Mouse (Mus musculus): ENCODE results near the gene Cnot8. TPM values are rescaled to one million over a fixed set of nuclear protein-coding genes. Genes with fewer than 3 reads are reported as not detected.
"Not testable (repeated sequence)": the region's sequence is repeated elsewhere in the genome, so short reads cannot be mapped to it uniquely, and the experiment has no call there.

Gene Cnot8
- polyA plus RNA-seq, 1 experiment from 2014 or later: 103 TPM

GRCm38 (mm10) chr11:58095561-58095960 is 8.4 kb upstream of the Cnot8 start:
- no peak overlapping the region for H3K4me2 ChIP-seq (replicated peaks)
- peaks cover 8% of the 10 kb centered on the region; the same call in 1 of the 2 replicates for H3K4me1 ChIP-seq
- no peaks in the 10 kb centered on the region for H3K9me3 ChIP-seq
- no peaks in the 10 kb centered on the region for H3K36me3 ChIP-seq
- H3K27me3 ChIP-seq: peaks cover 22% of the 10 kb centered on the region
- no peak overlapping the region for H3K4me3 ChIP-seq
- no peak overlapping the region for H3K9ac ChIP-seq
- no peak overlapping the region for H3K27ac ChIP-seq
- ATAC-seq (ENCODE audit: insufficient number of reproducible peaks, insufficient read depth, low FRiP score, low TSS enrichment): no peak
- 92% methylated on average over 1 of the region's 1 CpGs for WGBS

DNA sequence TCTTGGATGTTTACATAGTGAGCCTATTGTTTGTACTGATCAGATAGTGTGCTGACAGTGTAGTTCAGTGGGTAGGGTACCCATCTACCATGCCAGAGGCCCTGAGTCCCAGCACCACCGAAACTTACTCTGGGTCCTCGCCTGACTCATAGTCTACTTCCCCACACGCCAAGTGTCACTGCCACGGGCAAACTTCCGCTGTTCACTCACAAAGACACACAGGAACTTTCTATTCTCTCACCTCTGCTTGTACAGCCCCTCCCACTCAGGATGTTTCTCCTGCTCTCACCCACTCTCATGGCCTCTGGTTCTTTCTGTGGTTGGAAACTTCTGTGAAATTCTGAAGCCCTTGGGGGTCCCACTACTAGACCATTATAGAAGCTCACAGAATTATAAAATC is 7.8 kb upstream of the Cnot8 start:
- peaks cover 22% of the 10 kb centered on the region for H3K27me3 ChIP-seq
- H3K4me1 ChIP-seq: peaks cover 8% of the 10 kb centered on the region; the same call in 1 of the 2 replicates
- H3K4me3 ChIP-seq: no peak overlapping the region
- H3K27ac ChIP-seq: no peak overlapping the region
- H3K9me3 ChIP-seq: no peaks in the 10 kb centered on the region
- no peak overlapping the region for H3K4me2 ChIP-seq (replicated peaks)
- H3K36me3 ChIP-seq: no peaks in the 10 kb centered on the region
- WGBS: 84% methylated on average over 5 of the region's 5 CpGs
- no peak for ATAC-seq (ENCODE audit: insufficient number of reproducible peaks, insufficient read depth, low FRiP score, low TSS enrichment)
- H3K9ac ChIP-seq: no peak overlapping the region

DNA sequence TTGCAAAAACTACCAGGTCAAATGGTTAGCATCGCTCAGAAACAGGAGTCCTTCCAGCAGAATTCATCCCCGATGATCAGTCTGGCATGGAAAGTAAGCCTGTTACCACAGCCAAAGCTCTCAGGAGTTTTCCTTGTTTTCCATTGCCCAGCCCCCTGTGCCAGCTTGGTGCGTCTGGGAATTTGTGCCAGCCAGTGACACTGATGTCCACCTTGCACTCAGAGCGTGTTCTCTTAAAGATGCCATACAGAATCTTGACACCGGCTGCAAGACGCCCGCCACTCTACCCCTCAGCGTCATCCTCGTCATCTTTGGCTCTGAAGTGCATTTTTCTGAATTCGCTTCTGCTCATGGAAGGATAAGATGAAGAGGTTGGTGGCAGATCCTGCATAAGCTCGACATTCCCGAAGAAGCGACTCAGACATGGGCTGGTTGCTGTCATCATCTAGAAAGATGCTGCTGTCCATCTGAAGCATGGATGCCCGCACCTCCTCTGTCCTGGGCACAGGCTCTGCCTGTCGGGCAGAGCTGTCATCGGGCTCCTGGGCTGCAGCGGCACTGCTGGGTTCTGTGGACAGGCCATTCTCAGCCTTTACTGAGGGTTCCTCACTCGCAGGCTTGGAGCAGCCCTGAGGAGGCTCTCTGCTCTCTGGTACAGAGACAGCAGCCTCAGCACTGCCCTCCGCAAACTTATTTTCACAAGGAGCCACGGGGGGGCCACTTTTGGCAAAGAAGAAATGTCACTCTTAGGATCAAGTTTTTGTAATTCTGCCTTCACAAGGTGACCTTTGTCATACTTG is 6.9 kb upstream of the Cnot8 start:
- peak overlapping the region; percentile 79 for H3K4me2 ChIP-seq (replicated peaks)
- peaks cover 8% of the 10 kb centered on the region; the same call in 1 of the 2 replicates for H3K4me1 ChIP-seq
- H3K4me3 ChIP-seq: peak overlapping the region; percentile 41
- ATAC-seq (ENCODE audit: insufficient number of reproducible peaks, insufficient read depth, low FRiP score, low TSS enrichment): no peak
- peaks cover 22% of the 10 kb centered on the region for H3K27me3 ChIP-seq
- H3K9me3 ChIP-seq: no peaks in the 10 kb centered on the region
- H3K36me3 ChIP-seq: no peaks in the 10 kb centered on the region
- 53% methylated on average over 20 of the region's 20 CpGs for WGBS
- H3K27ac ChIP-seq: no peak overlapping the region
- 0 out of 2 replicates have a peak overlapping the region, but pooled peaks have one; percentile 47 for H3K9ac ChIP-seq

DNA sequence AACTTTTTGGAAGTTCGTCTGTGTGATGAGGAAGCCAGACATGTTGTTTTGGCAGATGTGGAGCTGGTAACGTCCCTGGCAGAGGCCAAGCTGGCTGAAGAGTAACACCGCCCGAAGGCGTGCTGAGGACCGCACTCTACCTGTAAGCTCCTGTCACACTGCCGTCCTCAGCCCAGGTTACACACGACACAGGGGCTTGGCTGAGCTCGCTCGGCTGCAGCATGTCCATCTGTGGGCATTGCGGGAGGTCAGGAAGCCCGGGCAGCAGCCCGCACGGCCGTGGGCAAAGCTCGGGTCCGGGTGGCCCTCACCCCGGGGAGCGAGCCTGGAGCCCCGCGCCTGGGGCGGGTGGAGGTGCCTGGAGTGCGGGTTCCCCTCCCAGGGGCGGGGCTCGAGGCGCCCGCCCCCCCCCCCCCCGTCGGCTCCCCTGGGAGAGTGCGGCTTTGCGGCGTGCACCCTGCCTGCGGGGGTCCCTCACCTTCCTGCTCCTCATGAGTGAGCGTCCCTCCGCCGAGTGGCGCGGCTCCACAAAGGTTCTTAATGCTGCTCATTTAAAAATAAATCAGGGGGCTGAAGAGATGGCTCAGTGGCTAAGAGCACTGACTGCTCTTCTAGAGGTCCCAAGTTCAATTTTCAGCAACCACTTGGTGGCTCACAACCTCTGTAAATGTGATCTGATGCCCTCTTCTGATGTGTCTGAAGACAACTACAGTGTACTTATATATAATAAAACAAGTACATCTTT is 6.2 kb upstream of the Cnot8 start:
- no peak overlapping the region for H3K27ac ChIP-seq
- peak overlapping the region; percentile 79 for H3K4me2 ChIP-seq (replicated peaks)
- H3K9ac ChIP-seq: peak overlapping the region; percentile 47
- under 1% methylated on average over 28 of the region's 38 CpGs for WGBS
- no peak for ATAC-seq (ENCODE audit: insufficient number of reproducible peaks, insufficient read depth, low FRiP score, low TSS enrichment)
- H3K4me3 ChIP-seq: peak overlapping the region; percentile 41
- no peaks in the 10 kb centered on the region for H3K9me3 ChIP-seq
- peaks cover 22% of the 10 kb centered on the region for H3K27me3 ChIP-seq
- peaks cover 7% of the 10 kb centered on the region; the same call in 1 of the 2 replicates for H3K4me1 ChIP-seq
- no peaks in the 10 kb centered on the region for H3K36me3 ChIP-seq

DNA sequence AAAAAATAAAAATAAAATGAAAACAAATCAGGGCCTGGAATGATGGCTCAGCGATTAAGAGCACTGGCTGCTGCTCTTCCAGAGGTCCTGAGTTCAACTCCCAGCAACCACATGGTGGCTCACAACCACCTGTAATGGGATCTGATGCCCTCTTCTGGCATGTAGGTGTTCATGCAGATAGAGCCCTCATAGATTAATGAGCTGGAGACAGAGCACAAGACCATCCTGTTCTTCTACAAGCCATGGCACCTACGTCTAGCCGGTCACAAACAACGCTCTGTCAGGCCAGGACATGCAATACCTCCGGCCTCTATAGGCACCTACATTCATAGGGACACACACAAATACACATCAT is 5.6 kb upstream of the Cnot8 start:
- H3K36me3 ChIP-seq; H3K9ac ChIP-seq; H3K9me3 ChIP-seq; ATAC-seq (ENCODE audit: insufficient number of reproducible peaks, insufficient read depth, low FRiP score, low TSS enrichment); H3K4me3 ChIP-seq; H3K27ac ChIP-seq: not testable (repeated sequence)
- Histone ChIP-seq H3K4me2 (replicated peaks) (peak overlapping the region; percentile 79), H3K4me1 (peaks cover 10% of the 10 kb centered on the region), H3K27me3 (peaks cover 22% of the 10 kb centered on the region)
- WGBS: 58% methylated on average over 5 of the region's 5 CpGs

- peaks cover 22% of the 10 kb centered on the region for H3K27me3 ChIP-seq
- no peaks in the 10 kb centered on the region for H3K36me3 ChIP-seq
- no peak overlapping the region for H3K4me2 ChIP-seq (replicated peaks)
- H3K4me1 ChIP-seq: peaks cover 12% of the 10 kb centered on the region
- no peak overlapping the region for H3K9ac ChIP-seq
- H3K4me3 ChIP-seq: no peak overlapping the region
- no peak overlapping the region for H3K27ac ChIP-seq
- H3K9me3 ChIP-seq: no peaks in the 10 kb centered on the region
- 88% methylated on average over 2 of the region's 2 CpGs for WGBS
- ATAC-seq (ENCODE audit: insufficient number of reproducible peaks, insufficient read depth, low FRiP score, low TSS enrichment): no peak
Observed at GRCm38 (mm10) chr11:58100006-58100405, 3.9 kb upstream of the Cnot8 start.

GRCm38 (mm10) chr11:58101194-58101720 is 2.7 kb upstream of the Cnot8 start:
- Histone ChIP-seq H3K9ac (no peak overlapping the region), H3K27ac (no peak overlapping the region), H3K4me2 (replicated peaks) (no peak overlapping the region), H3K27me3 (peaks cover 20% of the 10 kb centered on the region), H3K36me3 (no peaks in the 10 kb centered on the region), H3K4me3 (no peak overlapping the region), H3K9me3 (no peaks in the 10 kb centered on the region), H3K4me1 (peaks cover 17% of the 10 kb centered on the region)
- ATAC-seq (ENCODE audit: insufficient number of reproducible peaks, insufficient read depth, low FRiP score, low TSS enrichment): no peak
- 87% methylated on average over 4 of the region's 4 CpGs for WGBS

GRCm38 (mm10) chr11:58102146-58102545 is 1.8 kb upstream of the Cnot8 start:
- ATAC-seq (ENCODE audit: insufficient number of reproducible peaks, insufficient read depth, low FRiP score, low TSS enrichment): no peak
- WGBS: 74% methylated on average over 3 of the region's 3 CpGs
- H3K4me2 ChIP-seq (replicated peaks): no peak overlapping the region

GRCm38 (mm10) chr11:58102581-58103343 is 1.2 kb upstream of the Cnot8 start:
- H3K9ac ChIP-seq: peak overlapping the region; percentile 46
- peak overlapping the region; percentile 58; the same call in 1 of the 2 replicates for H3K27ac ChIP-seq
- H3K36me3 ChIP-seq: no peaks in the 10 kb centered on the region
- no peak for ATAC-seq (ENCODE audit: insufficient number of reproducible peaks, insufficient read depth, low FRiP score, low TSS enrichment)
- H3K4me2 ChIP-seq (replicated peaks): peak overlapping the region; percentile 49
- WGBS: 84% methylated on average over 9 of the region's 9 CpGs
- H3K27me3 ChIP-seq: peaks cover 9% of the 10 kb centered on the region
- H3K4me3 ChIP-seq: peak overlapping the region; percentile 68
- H3K4me1 ChIP-seq: peaks cover 14% of the 10 kb centered on the region
- no peaks in the 10 kb centered on the region for H3K9me3 ChIP-seq

More at GRCm38 (mm10) chr11:58102146-58102545, 1.8 kb upstream of the Cnot8 start:
- Histone ChIP-seq H3K4me1 (peaks cover 17% of the 10 kb centered on the region), H3K9me3 (no peaks in the 10 kb centered on the region), H3K27me3 (peaks cover 15% of the 10 kb centered on the region), H3K4me3 (no peak overlapping the region), H3K27ac (no peak overlapping the region), H3K36me3 (no peaks in the 10 kb centered on the region), H3K9ac (no peak overlapping the region)

DNA sequence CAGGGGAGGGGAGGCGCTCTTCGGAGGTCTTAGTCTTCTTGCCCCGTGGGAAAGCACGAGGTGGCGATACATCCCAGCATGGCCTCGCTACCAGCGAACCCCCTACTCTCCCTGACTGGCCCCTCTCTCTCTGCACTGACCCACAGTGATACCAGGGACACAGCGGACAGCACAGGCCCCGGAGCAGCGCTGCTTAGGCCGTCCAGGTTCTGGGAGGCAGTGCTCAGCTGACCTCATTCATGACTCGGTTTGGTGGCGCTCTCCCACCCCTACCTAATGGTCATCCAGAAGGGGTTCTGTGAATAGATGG is 654 bp upstream of the Cnot8 start:
- peak overlapping the region; percentile 58 for H3K27ac ChIP-seq
- peak; percentile 61 for ATAC-seq (ENCODE audit: insufficient number of reproducible peaks, insufficient read depth, low FRiP score, low TSS enrichment)

GRCm38 (mm10) chr11:58104351-58104791 is 418 bp downstream of the Cnot8 start:
- Histone ChIP-seq H3K9ac (peak overlapping the region; percentile 73), H3K36me3 (no peaks in the 10 kb centered on the region), H3K27me3 (no peaks in the 10 kb centered on the region), H3K9me3 (no peaks in the 10 kb centered on the region), H3K4me3 (peak overlapping the region; percentile 68), H3K4me1 (peaks cover 14% of the 10 kb centered on the region), H3K4me2 (replicated peaks) (peak overlapping the region; percentile 66), H3K27ac (peak overlapping the region; percentile 80)
- WGBS: under 1% methylated on average over 24 of the region's 24 CpGs
- peak; percentile 23; the same call in 1 of the 2 replicates for ATAC-seq (ENCODE audit: insufficient number of reproducible peaks, insufficient read depth, low FRiP score, low TSS enrichment)

More for the DNA sequence above, 654 bp upstream of the Cnot8 start:
- H3K36me3 ChIP-seq: no peaks in the 10 kb centered on the region
- H3K4me2 ChIP-seq (replicated peaks): peak overlapping the region; percentile 49
- peaks cover 14% of the 10 kb centered on the region for H3K4me1 ChIP-seq
- H3K27me3 ChIP-seq: peaks cover 7% of the 10 kb centered on the region; the same call in 1 of the 2 replicates
- H3K9ac ChIP-seq: peak overlapping the region; percentile 46
- WGBS: 51% methylated on average over 13 of the region's 13 CpGs
- H3K9me3 ChIP-seq: no peaks in the 10 kb centered on the region
- peak overlapping the region; percentile 68 for H3K4me3 ChIP-seq
